Mouse (Mus musculus) MEL (cell line): ENCODE measurements at regions not wholly inside any gene's neighbourhood (a gene's known extent, or its start where the extent isn't known, plus 50 kb on each side); places are given as distances from the start of the nearest gene placed in this dataset.

Experiments
- DNase-seq: peaks from one replicate; pipeline ENCODE4 v3.0.0; 2011; ENCODE audit warnings: low read depth, low spot score
- H3K27ac ChIP-seq: 2 replicates; pipeline ENCODE4 v1.5.1; 2012; ENCODE audit warnings: low read depth, mild to moderate bottlenecking, control low read depth, low read length, moderate library complexity; ENCODE audit not compliant: control insufficient read depth
- H3K27me3 ChIP-seq, 2 experiments: fragments of 150-350 bp in 1 of 2; sonication (generic) in 1 of 2; 2 replicates each; pipeline ENCODE4 v1.6.1; 2012; ENCODE audit warnings: low read length in 2 of 2, mild to moderate bottlenecking in 2 of 2, improper control_type of control experiment in 1 of 2, moderate library complexity in 1 of 2; ENCODE audit not compliant: insufficient read depth in 2 of 2, control insufficient read depth in 1 of 2
- H3K36me3 ChIP-seq, 2 experiments: 2 replicates each; pipeline ENCODE4 v1.6.1; 2012 to 2014; ENCODE audit warnings: low read length in 2 of 2, improper control_type of control experiment in 1 of 2, inconsistent platforms in 1 of 2, mild to moderate bottlenecking in 1 of 2; ENCODE audit not compliant: insufficient read depth in 2 of 2, control insufficient read depth in 1 of 2
- H3K4me1 ChIP-seq, 2 experiments: fragments of 150-350 bp in 1 of 2; sonication (generic) in 1 of 2; 2 replicates each; pipeline ENCODE4 v1.6.1; 2012; ENCODE audit warnings: low read length in 2 of 2, improper control_type of control experiment in 1 of 2, mild to moderate bottlenecking in 1 of 2; ENCODE audit not compliant: insufficient read depth in 2 of 2, control insufficient read depth in 1 of 2
- H3K4me3 ChIP-seq, 2 experiments: fragments of 150-350 bp in 1 of 2; sonication (generic) in 1 of 2; 2 replicates each; pipeline ENCODE4 v1.5.1; 2012; ENCODE audit warnings: low read depth in 2 of 2, low read length in 2 of 2, mild to moderate bottlenecking in 2 of 2, moderate library complexity in 2 of 2, control low read depth in 1 of 2, improper control_type of control experiment in 1 of 2; ENCODE audit not compliant: control insufficient read depth in 1 of 2, insufficient read depth in 1 of 2
- H3K79me2 ChIP-seq: 2 replicates; pipeline ENCODE4 v1.6.1; 2012; ENCODE audit warnings: mild to moderate bottlenecking, low read length, moderate library complexity; ENCODE audit not compliant: control insufficient read depth, poor library complexity, insufficient read depth
- H3K9ac ChIP-seq: 2 replicates; pipeline ENCODE4 v1.6.1; 2012; ENCODE audit warnings: low read depth, mild to moderate bottlenecking, control low read depth, low read length, moderate library complexity; ENCODE audit not compliant: control insufficient read depth, poor library complexity, severe bottlenecking
- H3K9me3 ChIP-seq: fragments of 150-350 bp; sonication (generic); replicated peaks from 2 replicates; pipeline ENCODE4 v1.6.1; 2012; ENCODE audit warnings: mild to moderate bottlenecking, low read length, improper control_type of control experiment, moderate library complexity; ENCODE audit not compliant: insufficient read depth
- ELF1 ChIP-seq: IDR thresholded peaks from 2 replicates; pipeline ENCODE4 v1.6.1; 2014; ENCODE audit warnings: low read depth, mild to moderate bottlenecking, inconsistent platforms, low read length, improper control_type of control experiment, moderate library complexity
- EP300 ChIP-seq, 2 experiments: IDR thresholded peaks; 2 replicates each; pipeline ENCODE4 v1.6.1; 2011; ENCODE audit warnings: improper control_type of control experiment in 2 of 2, low read length in 2 of 2, low read depth in 1 of 2, mild to moderate bottlenecking in 1 of 2
- ETS1 ChIP-seq: IDR thresholded peaks from 2 replicates; pipeline ENCODE4 v1.6.1; 2012; ENCODE audit warnings: low read depth, mild to moderate bottlenecking, inconsistent platforms, low read length, improper control_type of control experiment, moderate library complexity
- GABPA ChIP-seq: IDR thresholded peaks from 2 replicates; pipeline ENCODE4 v1.6.1; 2012; ENCODE audit warnings: low read depth, mild to moderate bottlenecking, inconsistent platforms, low read length, improper control_type of control experiment, moderate library complexity
- HCFC1 ChIP-seq: IDR thresholded peaks from 2 replicates; pipeline ENCODE4 v1.6.1; 2012; ENCODE audit warnings: low read depth, mild to moderate bottlenecking, inconsistent platforms, low read length, improper control_type of control experiment, moderate library complexity
- MAX ChIP-seq: IDR thresholded peaks from 2 replicates; pipeline ENCODE4 v1.6.1; 2011; ENCODE audit warnings: low read length, improper control_type of control experiment
- MYC ChIP-seq: IDR thresholded peaks from 2 replicates; pipeline ENCODE4 v1.6.1; 2011; ENCODE audit warnings: low read depth, mild to moderate bottlenecking, low read length, improper control_type of control experiment, moderate library complexity
- POLR2A ChIP-seq, 2 experiments: IDR thresholded peaks; 2 replicates each; pipeline ENCODE4 v1.6.1; 2011 to 2012; ENCODE audit warnings: low read length in 2 of 2, mild to moderate bottlenecking in 2 of 2, control low read depth in 1 of 2, improper control_type of control experiment in 1 of 2, low read depth in 1 of 2, moderate library complexity in 1 of 2; ENCODE audit not compliant: control insufficient read depth in 1 of 2, insufficient read depth in 1 of 2, poor library complexity in 1 of 2
- RAD21 ChIP-seq: IDR thresholded peaks from 2 replicates; pipeline ENCODE4 v1.6.1; 2011; ENCODE audit warnings: mild to moderate bottlenecking, low read depth, low read length, improper control_type of control experiment
- SMC3 ChIP-seq: IDR thresholded peaks from 2 replicates; pipeline ENCODE4 v1.6.1; 2011; ENCODE audit warnings: low read depth, low read length, improper control_type of control experiment
- TAL1 ChIP-seq: IDR thresholded peaks from 2 replicates; pipeline ENCODE4 v1.6.1; 2012; ENCODE audit warnings: mild to moderate bottlenecking, inconsistent platforms, low read length, moderate library complexity, mixed read lengths
- TBP ChIP-seq: IDR thresholded peaks from 2 replicates; pipeline ENCODE4 v1.8.0; 2011; ENCODE audit warnings: low read depth, low read length, improper control_type of control experiment
- UBTF ChIP-seq: IDR thresholded peaks from 2 replicates; pipeline ENCODE4 v1.6.1; 2012; ENCODE audit warnings: low read depth, mild to moderate bottlenecking, inconsistent platforms, low read length, improper control_type of control experiment, moderate library complexity, borderline replicate concordance; ENCODE audit not compliant: insufficient read depth
- USF1 ChIP-seq: IDR thresholded peaks from 2 replicates; pipeline ENCODE4 v1.6.1; 2014; ENCODE audit warnings: low read depth, mild to moderate bottlenecking, inconsistent platforms, low read length, improper control_type of control experiment, moderate library complexity
- ZKSCAN1 ChIP-seq: IDR thresholded peaks from 2 replicates; pipeline ENCODE4 v1.6.1; 2012; ENCODE audit warnings: low read depth, mild to moderate bottlenecking, inconsistent platforms, low read length, improper control_type of control experiment, moderate library complexity

DNA sequence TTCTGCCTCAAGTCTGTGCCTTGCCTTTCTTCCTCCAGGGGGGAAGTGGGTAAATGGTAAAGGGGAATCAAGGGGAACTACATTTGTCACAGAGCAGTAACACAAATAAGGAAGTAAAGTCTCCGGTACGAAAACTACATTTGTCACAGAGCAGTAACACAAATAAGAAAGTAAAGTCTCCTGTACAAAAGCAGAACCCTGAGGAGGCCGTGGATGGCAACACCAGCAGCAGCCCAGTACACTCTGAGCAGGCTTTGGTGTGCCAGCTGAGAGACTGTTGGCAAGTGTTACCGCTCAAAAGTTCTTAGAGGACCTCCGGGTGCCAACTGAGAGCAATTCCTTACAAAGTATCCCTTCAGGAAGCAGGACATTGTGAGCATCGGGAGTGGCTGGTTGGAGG is 90.9 kb downstream of the Hes1 start:
- Histone ChIP-seq H3K9ac (peak overlapping the region; percentile 76), H3K4me1 (peaks cover 4 to 25% of the 10 kb centered on the region in 2 experiments), H3K27me3 (no peaks in the 10 kb centered on the region), H3K27ac (peak overlapping the region; percentile 93), H3K79me2 (no peaks in the 10 kb centered on the region), H3K36me3 (peaks cover 0 to 18% of the 10 kb centered on the region in 2 experiments; a peak in 2 of 4 replicates), H3K4me3 (peak overlapping the region; percentile 57 to 68), H3K9me3 (no peaks in the 10 kb centered on the region)
- TF ChIP-seq HCFC1 (0 out of 2 replicates have a peak, but pooled peaks have one; percentile 32), MYC (no peak), ZKSCAN1 (no peak), ELF1 (peak; percentile 62; the same call in 1 of the 2 replicates), TBP (peak; percentile 80), ETS1 (peak; percentile 30; the same call in 1 of the 2 replicates), EP300 (IDR thresholded peaks at IDR 0.05; ENCODE audit: low read depth in 1 of 2, low read length in 2 of 2) (peak in 1 of 2 experiments; percentile 41; a peak in 1 of 4 replicates), TAL1 (no peak), SMC3 (no peak), POLR2A (IDR thresholded peaks at IDR 0.05; ENCODE audit: control insufficient read depth in 1 of 2, insufficient read depth in 1 of 2, low read depth in 1 of 2, low read length in 2 of 2, poor library complexity in 1 of 2) (peak in 1 of 2 experiments; percentile 47; a peak in 2 of 4 replicates)
- DNase-seq, result peak; percentile 88

DNA sequence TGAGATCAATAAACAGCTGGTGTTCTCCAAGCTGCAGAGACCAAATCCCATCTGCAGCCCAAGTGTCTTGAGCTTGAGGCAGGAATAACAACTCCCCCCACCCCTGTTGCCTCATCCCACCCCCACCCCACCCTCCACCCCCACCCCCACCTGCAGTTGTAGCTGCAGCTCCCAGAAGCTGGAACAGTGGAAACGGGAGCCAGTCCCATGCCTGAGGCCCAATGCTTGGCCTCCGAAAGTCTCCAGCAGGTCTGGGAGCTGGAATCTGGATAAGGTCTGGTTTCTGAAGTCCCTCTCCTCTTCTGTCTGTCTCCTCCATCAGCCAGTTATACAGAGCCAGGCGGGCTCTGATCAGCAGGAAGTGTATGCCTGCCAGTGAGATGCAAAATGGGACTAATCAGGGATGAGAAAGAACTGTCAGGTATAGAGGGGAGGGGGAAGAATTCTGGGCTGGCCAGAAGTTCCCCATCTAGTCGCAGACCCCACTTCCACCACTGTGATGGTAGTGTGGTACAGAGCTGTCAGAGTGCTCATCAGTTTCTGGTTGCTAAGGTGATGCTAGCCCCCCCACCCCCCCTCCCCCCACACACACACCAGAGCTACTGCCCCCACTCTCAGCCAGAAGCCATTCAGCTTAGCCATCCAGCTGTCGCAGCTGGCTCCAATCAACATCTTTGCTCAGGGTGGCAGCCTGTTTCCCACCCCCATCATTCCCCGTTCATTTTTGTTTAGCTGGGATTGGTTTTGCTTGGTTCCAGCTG is 91.5 kb downstream of the Hes1 start:
- Histone ChIP-seq H3K4me3 (peak overlapping the region; percentile 57 to 68), H3K9ac (peak overlapping the region; percentile 76), H3K36me3 (peaks cover 0 to 21% of the 10 kb centered on the region in 2 experiments; a peak in 2 of 4 replicates), H3K27me3 (no peaks in the 10 kb centered on the region), H3K27ac (peak overlapping the region; percentile 93), H3K4me1 (peaks cover 4 to 30% of the 10 kb centered on the region in 2 experiments), H3K9me3 (no peaks in the 10 kb centered on the region), H3K79me2 (no peaks in the 10 kb centered on the region)
- no peak for TF ChIP-seq USF1
- no peak for TF ChIP-seq TBP
- TF ChIP-seq ETS1, result no peak
- TF ChIP-seq UBTF, result no peak
- TF ChIP-seq TAL1, result no peak
- TF ChIP-seq GABPA, result no peak
- no peak for TF ChIP-seq MAX
- TF ChIP-seq RAD21, result no peak
- TF ChIP-seq SMC3, result no peak
- no peak for DNase-seq
